Mouse (Mus musculus): ENCODE measurements around the gene Vil1. TPM values are rescaled to one million over a fixed set of nuclear protein-coding genes. Genes with fewer than 3 reads are reported as not detected.

Gene Vil1
- total RNA-seq, 1 experiment, result 1.2 TPM

- H3K9me3 ChIP-seq (ENCODE audit: control insufficient read depth, insufficient read depth, low read depth, low read length), result no peaks in the 10 kb centered on the region
- no peak overlapping the region for H3K9ac ChIP-seq (ENCODE audit: insufficient read depth, low read depth, low read length, poor library complexity, severe bottlenecking)
- peaks cover 10% of the 10 kb centered on the region for H3K36me3 ChIP-seq (ENCODE audit: control insufficient read depth, insufficient read depth, low read length, poor library complexity, severe bottlenecking)
- no peak overlapping the region for H3K4me3 ChIP-seq (ENCODE audit: insufficient read depth in 1 of 2, low read depth in 1 of 2, low read length in 2 of 2, poor library complexity in 1 of 2, severe bottlenecking in 1 of 2)
- TF ChIP-seq CHD2 (IDR thresholded peaks at IDR 0.05; ENCODE audit: low read depth, low read length), result no peak
- in situ Hi-C loops (cut with MboI; ENCODE audit: low sequenced_read_pairs in 2 of 2, unreplicated experiment in 2 of 2), result no loop called here
- no peak overlapping the region for H3K27ac ChIP-seq (ENCODE audit: insufficient read depth, low read depth, low read length, poor library complexity, severe bottlenecking)
- DNase-seq (ENCODE audit: low read depth, low spot score), result no peak
- H3K4me1 ChIP-seq (ENCODE audit: control insufficient read depth in 2 of 2, insufficient read depth in 2 of 2, low read length in 2 of 2, poor library complexity in 1 of 2), result no peaks in the 10 kb centered on the region
Observed at GRCm38 (mm10) chr1:74433220-74433619, 24.0 kb downstream of the Vil1 start.

- in situ Hi-C loops (cut with MboI; ENCODE audit: low sequenced_read_pairs in 2 of 2, unreplicated experiment in 2 of 2), result no loop called here
- TF ChIP-seq MAFK (IDR thresholded peaks at IDR 0.05; ENCODE audit: insufficient read depth, low read depth, low read length) (no peak), ZNF384 (IDR thresholded peaks at IDR 0.05; ENCODE audit: low read depth, low read length) (no peak), CHD2 (IDR thresholded peaks at IDR 0.05; ENCODE audit: low read depth, low read length) (no peak), HCFC1 (IDR thresholded peaks at IDR 0.05; ENCODE audit: borderline replicate concordance, insufficient read depth, low read length) (no peak), ZC3H11A (IDR thresholded peaks at IDR 0.05; ENCODE audit: borderline replicate concordance, low read depth, low read length) (no peak)
- no peak for DNase-seq (ENCODE audit: low read depth, low spot score)
- Histone ChIP-seq H3K36me3 (ENCODE audit: control insufficient read depth, insufficient read depth, low read length, poor library complexity, severe bottlenecking) (peaks cover 19% of the 10 kb centered on the region), H3K9me3 (ENCODE audit: control insufficient read depth, insufficient read depth, low read depth, low read length) (no peaks in the 10 kb centered on the region), H3K27ac (ENCODE audit: insufficient read depth, low read depth, low read length, poor library complexity, severe bottlenecking) (no peak overlapping the region), H3K9ac (ENCODE audit: insufficient read depth, low read depth, low read length, poor library complexity, severe bottlenecking) (no peak overlapping the region), H3K4me3 (ENCODE audit: insufficient read depth in 1 of 2, low read depth in 1 of 2, low read length in 2 of 2, poor library complexity in 1 of 2, severe bottlenecking in 1 of 2) (no peak overlapping the region), H3K4me1 (ENCODE audit: control insufficient read depth in 2 of 2, insufficient read depth in 2 of 2, low read length in 2 of 2, poor library complexity in 1 of 2) (no peaks in the 10 kb centered on the region)
Observed at GRCm38 (mm10) chr1:74434596-74434995, 25.4 kb downstream of the Vil1 start.

- in situ Hi-C loops (cut with MboI; ENCODE audit: low sequenced_read_pairs in 2 of 2, unreplicated experiment in 2 of 2), result no loop called here
- Histone ChIP-seq H3K4me3 (ENCODE audit: insufficient read depth in 1 of 2, low read depth in 1 of 2, low read length in 2 of 2, poor library complexity in 1 of 2, severe bottlenecking in 1 of 2) (no peak overlapping the region), H3K9ac (ENCODE audit: insufficient read depth, low read depth, low read length, poor library complexity, severe bottlenecking) (no peak overlapping the region), H3K36me3 (ENCODE audit: control insufficient read depth, insufficient read depth, low read length, poor library complexity, severe bottlenecking) (peaks cover 22% of the 10 kb centered on the region), H3K27ac (ENCODE audit: insufficient read depth, low read depth, low read length, poor library complexity, severe bottlenecking) (no peak overlapping the region), H3K9me3 (ENCODE audit: control insufficient read depth, insufficient read depth, low read depth, low read length) (no peaks in the 10 kb centered on the region), H3K4me1 (ENCODE audit: control insufficient read depth in 2 of 2, insufficient read depth in 2 of 2, low read length in 2 of 2, poor library complexity in 1 of 2) (no peaks in the 10 kb centered on the region)
- no peak for DNase-seq (ENCODE audit: low read depth, low spot score)
- TF ChIP-seq ZNF384 (IDR thresholded peaks at IDR 0.05; ENCODE audit: low read depth, low read length) (no peak), ZC3H11A (IDR thresholded peaks at IDR 0.05; ENCODE audit: borderline replicate concordance, low read depth, low read length) (no peak), MAFK (IDR thresholded peaks at IDR 0.05; ENCODE audit: insufficient read depth, low read depth, low read length) (no peak), HCFC1 (IDR thresholded peaks at IDR 0.05; ENCODE audit: borderline replicate concordance, insufficient read depth, low read length) (no peak), CHD2 (IDR thresholded peaks at IDR 0.05; ENCODE audit: low read depth, low read length) (no peak)
Observed at GRCm38 (mm10) chr1:74435563-74435962, 26.4 kb downstream of the Vil1 start.

GRCm38 (mm10) chr1:74437702-74438427, 28.7 kb downstream of the Vil1 start:
- DNase-seq (ENCODE audit: low read depth, low spot score), result no peak
- in situ Hi-C loops (cut with MboI; ENCODE audit: low sequenced_read_pairs in 2 of 2, unreplicated experiment in 2 of 2), result no loop called here
- H3K36me3 ChIP-seq (ENCODE audit: control insufficient read depth, insufficient read depth, low read length, poor library complexity, severe bottlenecking), result peaks cover 27% of the 10 kb centered on the region

More at GRCm38 (mm10) chr1:74437702-74438427, 28.7 kb downstream of the Vil1 start:
- Histone ChIP-seq H3K9ac (ENCODE audit: insufficient read depth, low read depth, low read length, poor library complexity, severe bottlenecking) (no peak overlapping the region), H3K4me3 (ENCODE audit: insufficient read depth in 1 of 2, low read depth in 1 of 2, low read length in 2 of 2, poor library complexity in 1 of 2, severe bottlenecking in 1 of 2) (no peak overlapping the region), H3K9me3 (ENCODE audit: control insufficient read depth, insufficient read depth, low read depth, low read length) (no peaks in the 10 kb centered on the region), H3K4me1 (ENCODE audit: control insufficient read depth in 2 of 2, insufficient read depth in 2 of 2, low read length in 2 of 2, poor library complexity in 1 of 2) (no peaks in the 10 kb centered on the region), H3K27ac (ENCODE audit: insufficient read depth, low read depth, low read length, poor library complexity, severe bottlenecking) (no peak overlapping the region)
- TF ChIP-seq HCFC1 (IDR thresholded peaks at IDR 0.05; ENCODE audit: borderline replicate concordance, insufficient read depth, low read length) (no peak), ZNF384 (IDR thresholded peaks at IDR 0.05; ENCODE audit: low read depth, low read length) (no peak), CHD2 (IDR thresholded peaks at IDR 0.05; ENCODE audit: low read depth, low read length) (no peak), ZC3H11A (IDR thresholded peaks at IDR 0.05; ENCODE audit: borderline replicate concordance, low read depth, low read length) (no peak), MAFK (IDR thresholded peaks at IDR 0.05; ENCODE audit: insufficient read depth, low read depth, low read length) (no peak)

All from ES-E14 (cell line).